Mouse (Mus musculus) hindbrain, embryonic 16.5 days (tissue): ENCODE measurements around the gene Foxp1. TPM values are rescaled to one million over a fixed set of nuclear protein-coding genes. Genes with fewer than 3 reads are reported as not detected.

Source experiments
- ATAC-seq: fragments of 200-750 bp; cut with Nextera tagmentation; 2 replicates; pipeline ENCODE4 v1.8.0; 2017; ENCODE audit warnings: moderate TSS enrichment, moderate library complexity
- H3K27ac ChIP-seq: fragments of 300-500 bp; sonication (generic); 2 replicates; pipeline ENCODE4 v1.5.1; 2014; ENCODE audit warnings: low read depth, mild to moderate bottlenecking, control low read depth, low read length, moderate library complexity
- H3K27me3 ChIP-seq: fragments of 300-500 bp; sonication (generic); replicated peaks from 2 replicates; pipeline ENCODE4 v1.6.1; 2014; ENCODE audit warnings: low read length; ENCODE audit not compliant: control insufficient read depth, insufficient read depth
- H3K36me3 ChIP-seq: fragments of 300-500 bp; sonication (generic); 2 replicates; pipeline ENCODE4 v1.6.1; 2014; ENCODE audit warnings: mild to moderate bottlenecking, low read length, moderate library complexity, mixed read lengths; ENCODE audit not compliant: control insufficient read depth, insufficient read depth
- H3K4me1 ChIP-seq: fragments of 300-500 bp; sonication (generic); 2 replicates; pipeline ENCODE4 v1.6.1; 2014; ENCODE audit warnings: low read depth, low read length; ENCODE audit not compliant: control insufficient read depth, insufficient read depth
- H3K4me2 ChIP-seq: fragments of 300-500 bp; sonication (generic); 2 replicates; pipeline ENCODE4 v1.6.1; 2014; ENCODE audit warnings: mild to moderate bottlenecking, low read length, control low read depth, moderate library complexity
- H3K4me3 ChIP-seq: fragments of 300-500 bp; sonication (generic); 2 replicates; pipeline ENCODE4 v1.5.1; 2014; ENCODE audit warnings: mild to moderate bottlenecking, low read length, control low read depth, moderate library complexity
- H3K9ac ChIP-seq: fragments of 300-500 bp; sonication (generic); 2 replicates; pipeline ENCODE4 v1.6.1; 2014; ENCODE audit warnings: low read depth, mild to moderate bottlenecking, control low read depth, low read length, moderate library complexity
- H3K9me3 ChIP-seq: fragments of 300-500 bp; sonication (generic); 2 replicates; pipeline ENCODE4 v1.6.1; 2014; ENCODE audit warnings: mild to moderate bottlenecking, low read length, moderate library complexity; ENCODE audit not compliant: control insufficient read depth
- WGBS: fragments of 180-500 bp; shearing (Covaris S2); extraction: QIAGEN DNeasy Blood & Tissue Kit; methylation state at CpG from one replicate; pipeline ENCODE4 v1.1.7; 2014; 5-methylcytosine and 5-hydroxymethylcytosine counted together
- polyA plus RNA-seq: library from polyadenylated mRNA; unstranded; fragments of >200 nt; fragmentation: Nextera tagmentation; extraction: Ambion mirVana; gene quantifications from 2 replicates; pipeline ENCODE4 v1.2.1, GENCODE M21; 2015

The Foxp1 gene
- polyA plus RNA-seq, 1 experiment from 2014 or later, result 47.8 TPM

DNA sequence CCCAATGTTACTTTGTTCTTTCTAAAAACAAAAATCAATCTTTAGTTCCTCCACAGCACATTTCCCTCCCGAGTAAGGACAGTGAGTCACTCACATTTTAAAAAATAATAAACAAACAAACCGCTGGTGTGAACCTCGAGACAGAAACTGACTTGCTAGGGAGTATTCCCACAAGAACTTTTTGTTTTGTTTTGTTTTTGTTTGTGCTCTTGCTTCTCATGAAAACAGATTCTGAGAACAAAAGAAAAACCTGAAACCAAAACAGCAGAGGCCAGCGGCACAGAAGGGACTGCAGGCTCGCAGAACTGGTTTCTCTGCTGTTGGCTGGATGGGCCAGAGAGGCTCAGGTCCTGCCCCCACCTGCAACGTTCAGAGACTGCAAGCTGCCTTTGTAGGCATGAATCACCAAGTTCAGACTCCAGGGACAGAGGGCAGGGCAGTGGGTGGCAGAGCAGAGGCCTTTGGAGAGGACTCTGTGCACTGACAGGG is 572.8 kb downstream of the Foxp1 start:
- Histone ChIP-seq H3K36me3 (no peaks in the 10 kb centered on the region), H3K4me3 (no peak overlapping the region), H3K27me3 (no peaks in the 10 kb centered on the region; the same call in 1 of the 2 replicates), H3K4me2 (no peak overlapping the region), H3K9me3 (no peaks in the 10 kb centered on the region), H3K9ac (no peak overlapping the region), H3K27ac (peak overlapping the region; percentile 39; the same call in 1 of the 2 replicates), H3K4me1 (peaks cover 11% of the 10 kb centered on the region)
- ATAC-seq, result no peak
- 22% methylated on average over 6 of the region's 6 CpGs for WGBS

DNA sequence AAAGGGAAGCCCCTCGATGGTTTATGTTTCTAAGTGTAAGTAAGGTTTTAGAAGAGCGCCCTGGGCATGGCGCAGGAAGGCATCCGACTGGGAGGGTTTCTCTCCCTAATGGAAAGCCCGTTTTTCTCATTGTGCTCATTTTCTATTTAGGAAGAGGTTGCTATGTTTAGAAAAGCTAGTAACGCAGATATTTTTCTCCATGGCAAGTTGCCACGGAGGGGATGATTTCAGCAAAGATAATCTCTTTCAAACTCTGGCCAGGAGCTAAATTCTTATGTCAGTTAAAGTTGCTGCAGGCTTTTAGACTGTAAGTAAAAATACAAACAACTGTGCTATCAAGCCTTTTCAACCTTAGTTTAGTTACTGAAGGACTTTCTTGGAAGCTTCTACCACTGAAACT is 573.2 kb downstream of the Foxp1 start:
- Histone ChIP-seq H3K4me2 (no peak overlapping the region), H3K4me3 (no peak overlapping the region), H3K36me3 (no peaks in the 10 kb centered on the region), H3K9ac (no peak overlapping the region), H3K27ac (peak overlapping the region; percentile 39; the same call in 1 of the 2 replicates), H3K4me1 (peaks cover 11% of the 10 kb centered on the region), H3K27me3 (no peaks in the 10 kb centered on the region; the same call in 1 of the 2 replicates), H3K9me3 (no peaks in the 10 kb centered on the region)
- ATAC-seq, result no peak
- 47% methylated on average over 7 of the region's 7 CpGs for WGBS

GRCm38 (mm10) chr6:98948153-98949141 is 574.1 kb downstream of the Foxp1 start:
- Histone ChIP-seq H3K4me1 (peaks cover 11% of the 10 kb centered on the region), H3K36me3 (no peaks in the 10 kb centered on the region), H3K9ac (no peak overlapping the region), H3K9me3 (no peaks in the 10 kb centered on the region), H3K4me2 (no peak overlapping the region), H3K27ac (no peak overlapping the region; the same call in 1 of the 2 replicates), H3K4me3 (no peak overlapping the region), H3K27me3 (no peaks in the 10 kb centered on the region; the same call in 1 of the 2 replicates)
- 56% methylated on average over 21 of the region's 21 CpGs for WGBS
- no peak for ATAC-seq

- Histone ChIP-seq H3K27me3 (no peaks in the 10 kb centered on the region; the same call in 1 of the 2 replicates), H3K9me3 (no peaks in the 10 kb centered on the region), H3K36me3 (no peaks in the 10 kb centered on the region), H3K4me3 (no peak overlapping the region), H3K4me2 (no peak overlapping the region), H3K9ac (no peak overlapping the region), H3K4me1 (peaks cover 11% of the 10 kb centered on the region), H3K27ac (no peak overlapping the region)
- 47% methylated on average over 11 of the region's 11 CpGs for WGBS
- ATAC-seq, result no peak
Measured at GRCm38 (mm10) chr6:98947486-98948152, 574.9 kb downstream of the Foxp1 start.

GRCm38 (mm10) chr6:98946731-98947130 is 575.8 kb downstream of the Foxp1 start:
- 94% methylated on average over 4 of the region's 4 CpGs for WGBS
- no peaks in the 10 kb centered on the region; the same call in 1 of the 2 replicates for H3K27me3 ChIP-seq
- H3K27ac ChIP-seq, result no peak overlapping the region
- no peak overlapping the region for H3K4me3 ChIP-seq
- H3K36me3 ChIP-seq, result no peaks in the 10 kb centered on the region
- peaks cover 11% of the 10 kb centered on the region for H3K4me1 ChIP-seq
- no peaks in the 10 kb centered on the region for H3K9me3 ChIP-seq
- no peak for ATAC-seq
- H3K9ac ChIP-seq, result no peak overlapping the region
- no peak overlapping the region for H3K4me2 ChIP-seq

DNA sequence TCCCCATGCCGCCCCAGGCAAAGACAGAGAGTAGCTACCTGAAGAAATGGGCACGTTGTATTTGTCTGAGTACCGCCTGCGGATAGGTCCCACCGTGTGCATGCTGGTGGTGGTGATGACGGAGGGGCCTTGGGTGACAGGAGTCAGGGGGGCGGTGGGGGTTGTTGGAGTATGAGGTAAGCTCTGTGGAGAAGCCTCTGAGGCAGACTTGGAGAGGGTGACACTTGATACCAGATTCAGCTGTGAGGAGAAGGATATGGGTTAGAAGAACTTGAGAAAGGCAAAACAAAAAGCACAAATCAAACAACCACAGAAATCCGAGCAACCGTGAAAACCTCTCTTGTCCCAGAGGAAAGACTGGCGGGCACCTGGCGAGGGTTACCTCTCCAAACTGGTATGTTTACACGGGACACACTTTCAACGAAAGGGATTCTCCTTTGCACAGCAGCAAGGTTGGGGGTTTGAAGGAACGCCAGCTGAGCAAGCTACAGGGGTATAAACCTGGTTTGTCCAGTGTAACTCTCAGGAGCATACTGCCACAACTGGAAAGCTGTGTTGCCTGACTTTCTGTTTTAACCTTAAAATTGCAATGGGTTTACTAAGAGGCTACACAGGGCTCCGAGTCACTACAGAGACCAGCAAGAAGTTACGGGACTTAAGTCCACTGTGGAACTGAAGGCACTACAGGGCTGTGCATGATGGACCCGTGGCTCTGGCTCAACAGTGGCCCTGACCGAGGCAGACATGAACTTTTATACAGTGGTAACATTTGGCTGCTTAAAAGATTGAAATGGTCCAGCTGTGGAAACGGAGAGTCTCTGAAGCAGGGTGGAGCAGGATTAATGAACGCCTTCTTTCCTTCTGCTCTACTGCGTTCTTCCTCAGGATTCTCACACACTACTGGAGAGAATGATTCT is 576.8 kb downstream of the Foxp1 start:
- H3K4me1 ChIP-seq, result peaks cover 11% of the 10 kb centered on the region

DNA sequence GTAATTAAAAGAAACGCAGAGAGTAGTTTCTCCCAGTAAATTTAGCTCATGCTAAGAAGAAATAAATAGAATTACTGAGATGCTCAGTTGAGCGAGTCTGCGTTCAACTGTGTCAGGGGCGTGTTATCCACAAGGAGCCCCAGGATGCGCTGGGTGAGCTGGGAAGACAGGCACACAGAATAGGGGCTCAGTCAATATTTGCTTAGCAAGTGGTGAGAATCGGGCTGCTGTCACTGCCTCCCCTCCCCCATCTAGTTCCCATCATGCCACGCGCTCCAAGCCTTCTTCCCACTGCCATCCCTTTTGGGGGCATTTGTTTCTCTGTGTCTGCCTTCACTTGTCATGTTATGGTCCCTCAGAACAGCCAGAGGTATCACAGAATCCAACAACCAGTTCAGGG is 584.2 kb downstream of the Foxp1 start:
- Histone ChIP-seq H3K36me3 (no peaks in the 10 kb centered on the region), H3K4me3 (no peak overlapping the region), H3K9me3 (no peaks in the 10 kb centered on the region), H3K4me2 (no peak overlapping the region), H3K27me3 (no peaks in the 10 kb centered on the region), H3K9ac (no peak overlapping the region), H3K4me1 (no peaks in the 10 kb centered on the region), H3K27ac (no peak overlapping the region)
- no peak for ATAC-seq
- 53% methylated on average over 8 of the region's 8 CpGs for WGBS

More for the DNA sequence above, 576.8 kb downstream of the Foxp1 start:
- H3K9me3 ChIP-seq, result no peaks in the 10 kb centered on the region
- WGBS, result 84% methylated on average over 21 of the region's 21 CpGs
- H3K27me3 ChIP-seq, result no peaks in the 10 kb centered on the region; the same call in 1 of the 2 replicates
- no peak overlapping the region for H3K27ac ChIP-seq
- no peak overlapping the region for H3K9ac ChIP-seq
- no peak for ATAC-seq
- H3K36me3 ChIP-seq, result no peaks in the 10 kb centered on the region
- no peak overlapping the region for H3K4me3 ChIP-seq
- H3K4me2 ChIP-seq, result no peak overlapping the region

GRCm38 (mm10) chr6:98937513-98937912 is 585.0 kb downstream of the Foxp1 start:
- no peak overlapping the region for H3K4me2 ChIP-seq
- ATAC-seq, result no peak
- H3K4me1 ChIP-seq, result no peaks in the 10 kb centered on the region
- H3K27me3 ChIP-seq, result no peaks in the 10 kb centered on the region
- no peaks in the 10 kb centered on the region for H3K36me3 ChIP-seq
- no peak overlapping the region for H3K9ac ChIP-seq
- 77% methylated on average over 11 of the region's 11 CpGs for WGBS
- no peaks in the 10 kb centered on the region for H3K9me3 ChIP-seq
- H3K4me3 ChIP-seq, result no peak overlapping the region
- no peak overlapping the region for H3K27ac ChIP-seq
